Mouse (Mus musculus) layer of hippocampus, adult 2 months (tissue): ENCODE data around the gene Foxk1. TPM values are rescaled to one million over a fixed set of nuclear protein-coding genes. Genes with fewer than 3 reads are reported as not detected.

Source experiments
- DNase-seq, 2 experiments: peaks; one replicate each; pipeline ENCODE4 v3.0.0; 2022; ENCODE audit warnings: low spot score in 2 of 2
- H3K27ac ChIP-seq: fragments of 200-600 bp; 2 replicates; pipeline ENCODE4 v1.8.1; 2022
- H3K4me3 ChIP-seq: fragments of 200-600 bp; 2 replicates; pipeline ENCODE4 v1.8.1; 2022; ENCODE audit warnings: mild to moderate bottlenecking
- CTCF ChIP-seq: fragments of 200-600 bp; conservative IDR thresholded peaks from 2 replicates; pipeline ENCODE4 v1.8.1; 2022; ENCODE audit warnings: antibody characterized with exemption, mild to moderate bottlenecking, moderate library complexity
- total RNA-seq, 2 experiments: library from RNA; stranded (reverse); gene quantifications; 2 replicates each; pipeline ENCODE4 v1.2.3; 2021

Foxk1 gene
- total RNA-seq, 2 experiments from 2014 or later = 53.0 to 60.3 TPM

GRCm38 (mm10) chr5:142400181-142400883 lies 965 bp upstream of the Foxk1 start:
- no peak for DNase-seq
- no peak for TF ChIP-seq CTCF
- Histone ChIP-seq H3K27ac (peak overlapping the region; percentile 89; the same call in 1 of the 2 replicates), H3K4me3 (peak overlapping the region; percentile 89)

GRCm38 (mm10) chr5:142401641-142402625 lies 636 bp downstream of the Foxk1 start:
- no peak; the same call in none of the 2 replicates for TF ChIP-seq CTCF
- H3K4me3 ChIP-seq = peak overlapping the region; percentile 89
- DNase-seq = no peak
- H3K27ac ChIP-seq = peak overlapping the region; percentile 89

- TF ChIP-seq CTCF = no peak
- Histone ChIP-seq H3K27ac (peak overlapping the region; percentile 89; the same call in 1 of the 2 replicates), H3K4me3 (peak overlapping the region; percentile 89)
- DNase-seq = no peak
These were observed 2.4 kb downstream of the Foxk1 start for GRCm38 (mm10) chr5:142403694-142404093.

- no peak for TF ChIP-seq CTCF
- H3K4me3 ChIP-seq = peak overlapping the region; percentile 89
- no peak for DNase-seq
- peak overlapping the region; percentile 89 for H3K27ac ChIP-seq
These were observed 3.0 kb downstream of the Foxk1 start for GRCm38 (mm10) chr5:142404307-142404706.

GRCm38 (mm10) chr5:142405426-142405825 lies 4.1 kb downstream of the Foxk1 start:
- peak in 1 of 2 experiments; percentile 39 for DNase-seq
- Histone ChIP-seq H3K4me3 (peak overlapping the region; percentile 89), H3K27ac (peak overlapping the region; percentile 89)
- no peak for TF ChIP-seq CTCF

GRCm38 (mm10) chr5:142406401-142406800 lies 5.1 kb downstream of the Foxk1 start:
- TF ChIP-seq CTCF = no peak
- Histone ChIP-seq H3K27ac (peak overlapping the region; percentile 89; the same call in 1 of the 2 replicates), H3K4me3 (no peak overlapping the region)
- no peak for DNase-seq

- H3K4me3 ChIP-seq = no peak overlapping the region
- H3K27ac ChIP-seq = no peak overlapping the region
- TF ChIP-seq CTCF = no peak
- no peak for DNase-seq
These were observed 5.6 kb downstream of the Foxk1 start for GRCm38 (mm10) chr5:142406937-142407336.

GRCm38 (mm10) chr5:142407381-142407780 lies 6.1 kb downstream of the Foxk1 start:
- no peak for TF ChIP-seq CTCF

GRCm38 (mm10) chr5:142409169-142409568 lies 7.9 kb downstream of the Foxk1 start:
- no peak for DNase-seq
- Histone ChIP-seq H3K4me3 (no peak overlapping the region; the same call in 1 of the 2 replicates), H3K27ac (no peak overlapping the region)
- no peak for TF ChIP-seq CTCF

More at GRCm38 (mm10) chr5:142407381-142407780, 6.1 kb downstream of the Foxk1 start:
- Histone ChIP-seq H3K4me3 (peak overlapping the region; percentile 11; the same call in 1 of the 2 replicates), H3K27ac (no peak overlapping the region)
- DNase-seq = no peak

- no peak overlapping the region for H3K4me3 ChIP-seq
- H3K27ac ChIP-seq = peak overlapping the region; percentile 19
- DNase-seq = no peak
- TF ChIP-seq CTCF = no peak
These were observed 9.1 kb downstream of the Foxk1 start for GRCm38 (mm10) chr5:142410348-142410747.

GRCm38 (mm10) chr5:142412678-142413385 lies 11.5 kb downstream of the Foxk1 start:
- no peak for DNase-seq
- peak overlapping the region; percentile 57 for H3K27ac ChIP-seq
- no peak for TF ChIP-seq CTCF
- H3K4me3 ChIP-seq = no peak overlapping the region

GRCm38 (mm10) chr5:142413723-142414445 lies 12.6 kb downstream of the Foxk1 start:
- H3K4me3 ChIP-seq = no peak overlapping the region
- DNase-seq = no peak
- TF ChIP-seq CTCF = no peak
- H3K27ac ChIP-seq = no peak overlapping the region
